In the genomic region with DNA sequence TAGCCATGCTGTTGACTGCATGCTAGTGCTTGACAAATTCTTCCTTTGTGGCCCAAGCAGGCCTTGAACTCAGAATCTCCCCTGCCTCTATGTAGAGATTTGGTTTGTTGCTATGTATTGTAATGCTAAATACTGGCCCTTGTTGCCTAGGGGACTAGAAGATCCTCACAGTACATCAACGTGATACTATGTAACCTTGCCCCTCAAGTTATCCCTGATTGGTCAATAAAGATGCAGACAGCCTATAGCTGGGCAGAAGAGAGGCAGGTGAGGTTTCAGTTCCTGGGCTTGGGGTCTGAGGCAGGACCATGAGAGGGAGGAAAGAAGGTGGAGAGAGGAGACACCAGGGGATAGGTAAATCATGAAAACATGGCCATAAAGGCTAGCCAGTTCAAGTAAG, we compare ENCODE assay signal across 21 mouse cellular contexts. TPM values are rescaled to one million over a fixed set of nuclear protein-coding genes. Genes with fewer than 3 reads are reported as not detected.
A peak's percentile ranks its signal among the peaks of the same experiment; 100 is the strongest.
DNase-seq lines count a peak whose midpoint lies in the region; ATAC-seq and TF ChIP-seq lines count a peak whose summit lies in the region.
"Had no signal": no experiment of that assay in that cellular context is flagged by ENCODE, and none has a peak within 500 bp of the region (broad histone marks: within the 10 kb centered on the region; RNA-seq: fewer than 3 reads in every experiment).

No protein-coding gene starts in this region.

- H3K36me3 ChIP-seq in heart, embryonic 13.5 days = no peaks in the 10 kb centered on the region
- H3K36me3 ChIP-seq in liver, embryonic 15.5 days (replicated peaks) = no peaks in the 10 kb centered on the region
- no peaks in the 10 kb centered on the region for H3K36me3 ChIP-seq in liver, postnatal 0 days (replicated peaks; ENCODE audit: insufficient read depth, low read length)
- H3K36me3 ChIP-seq: embryonic facial prominence, embryonic 12.5 days; liver, embryonic 13.5 days; neural tube, embryonic 12.5 days; stomach, embryonic 15.5 days had no signal

- H3K4me1 ChIP-seq in heart, embryonic 13.5 days = peaks cover 28% of the 10 kb centered on the region
- peaks cover 43% of the 10 kb centered on the region for H3K4me1 ChIP-seq in liver, embryonic 15.5 days (replicated peaks)
- peaks cover 10% of the 10 kb centered on the region for H3K4me1 ChIP-seq in liver, postnatal 0 days (ENCODE audit: insufficient read depth)

- H3K9me3 ChIP-seq in heart, embryonic 13.5 days = no peaks in the 10 kb centered on the region
- H3K9me3 ChIP-seq in liver, embryonic 15.5 days (replicated peaks) = no peaks in the 10 kb centered on the region
- no peaks in the 10 kb centered on the region for H3K9me3 ChIP-seq in liver, postnatal 0 days (ENCODE audit: low read length)
- H3K9me3 ChIP-seq: embryonic facial prominence, embryonic 12.5 days; liver, embryonic 13.5 days; neural tube, embryonic 12.5 days; stomach, embryonic 15.5 days had no signal

- no peak for DNase-seq in heart, postnatal 10 days
- no peak for DNase-seq in liver, postnatal 0 days
- peak; percentile 84 for DNase-seq in ES-CJ7 (ENCODE audit: low read depth, low spot score)
- DNase-seq in induced T-regulatory cell, adult 2 months (ENCODE audit: low read depth) = peak; percentile 17
- no peak for DNase-seq in adrenal gland, adult 8-10 months
- DNase-seq: adrenal gland, postnatal 14 days; cerebellum, adult 9-11 months; gastrocnemius, adult 2 months; heart, postnatal 36 days; kidney, adult 9 months; kidney, postnatal 36 days; left cerebral cortex, postnatal 4 days; liver, embryonic 13.5 days had no signal

- H3K27me3 ChIP-seq in heart, embryonic 13.5 days (replicated peaks) = peaks cover 16% of the 10 kb centered on the region
- no peaks in the 10 kb centered on the region for H3K27me3 ChIP-seq in liver, embryonic 15.5 days
- H3K27me3 ChIP-seq in liver, postnatal 0 days (ENCODE audit: insufficient read depth, low read length) = no peaks in the 10 kb centered on the region
- H3K27me3 ChIP-seq: CH12.LX; embryonic facial prominence, embryonic 12.5 days; liver, embryonic 13.5 days; neural tube, embryonic 12.5 days; stomach, embryonic 15.5 days had no signal

- WGBS in heart, embryonic 13.5 days = 41% methylated on average over 1 of the region's 1 CpGs
- WGBS in liver, embryonic 15.5 days (ENCODE audit: insufficient replicate concordance) = 45% methylated on average over 1 of the region's 1 CpGs
- WGBS in liver, postnatal 0 days (ENCODE audit: insufficient replicate concordance) = 58% methylated on average over 1 of the region's 1 CpGs

- peak overlapping the region; percentile 99; the same call in 1 of the 2 replicates for H3K4me2 ChIP-seq in heart, embryonic 13.5 days
- H3K4me2 ChIP-seq in liver, embryonic 15.5 days = peak overlapping the region; percentile 100
- H3K4me2 ChIP-seq in liver, postnatal 0 days (ENCODE audit: low read depth, low read length) = no peak overlapping the region

- no peak overlapping the region for H3K4me3 ChIP-seq in heart, embryonic 13.5 days
- no peak overlapping the region for H3K4me3 ChIP-seq in liver, embryonic 15.5 days (replicated peaks)
- no peak overlapping the region for H3K4me3 ChIP-seq in liver, postnatal 0 days (ENCODE audit: low read depth, low read length)
- H3K4me3 ChIP-seq: embryonic facial prominence, embryonic 12.5 days; neural tube, embryonic 12.5 days had no signal

- no peak overlapping the region for H3K9ac ChIP-seq in heart, embryonic 13.5 days
- H3K9ac ChIP-seq in liver, embryonic 15.5 days = no peak overlapping the region
- no peak overlapping the region for H3K9ac ChIP-seq in liver, postnatal 0 days (replicated peaks)
- H3K9ac ChIP-seq: embryonic facial prominence, embryonic 12.5 days; neural tube, embryonic 12.5 days; stomach, embryonic 15.5 days had no signal

- no peak for ATAC-seq in heart, embryonic 13.5 days (ENCODE audit: extremely low read depth, insufficient number of reproducible peaks, low FRiP score, low TSS enrichment)
- no peak for ATAC-seq in liver, embryonic 15.5 days (ENCODE audit: insufficient read depth)
- no peak for ATAC-seq in liver, postnatal 0 days
- ATAC-seq: activated CD4-positive, CD25-positive, alpha-beta regulatory T cell, adult 4 months had no signal

- no peak overlapping the region for H3K27ac ChIP-seq in heart, embryonic 13.5 days (replicated peaks)
- no peak overlapping the region for H3K27ac ChIP-seq in liver, embryonic 15.5 days (replicated peaks)
- H3K27ac ChIP-seq in liver, postnatal 0 days (ENCODE audit: low read depth) = no peak overlapping the region
- H3K27ac ChIP-seq: embryonic facial prominence, embryonic 12.5 days; left cerebral cortex, adult 2 months; liver, embryonic 13.5 days; neural tube, embryonic 12.5 days had no signal

- no peak for TF ChIP-seq CTCF in liver, postnatal 0 days (IDR thresholded peaks at IDR 0.05; ENCODE audit: low read depth)

- TF ChIP-seq EP300 in liver, postnatal 0 days (IDR thresholded peaks at IDR 0.05; ENCODE audit: low read depth) = no peak

- intact Hi-C loops in heart, postnatal 10 days (cut with DNase I) = loop anchor here (5.0 kb wide), 3 partner anchors 132 to 1038 kb away; a partner anchor contains a TSS

RNA-seq across cellular contexts. Expression of a gene that starts 1.8 kb away (rescaled TPM):
- 7.8 and 8.1 TPM in 2 replicates for polyA plus RNA-seq in heart, embryonic 13.5 days (2015; fragmentation: Nextera tagmentation; extraction: Ambion mirVana)
- 1 to 10 TPM; 3.1 to 3.5 TPM for total RNA-seq in heart, postnatal 10 days (2021)
- 9.6 and 12.0 TPM in 2 replicates for polyA plus RNA-seq in liver, embryonic 15.5 days (2015; fragmentation: Nextera tagmentation; extraction: Ambion mirVana)
- 6.7 and 8.2 TPM in 2 replicates for polyA plus RNA-seq in liver, postnatal 0 days (2015; fragmentation: Nextera tagmentation; extraction: Ambion mirVana)
- total RNA-seq in adrenal gland, adult 8-10 months (2022) = 10 to 100 TPM in 1 of 4 experiments, 1 to 10 TPM in 3; 8.3 to 10.8 (median 9.3) TPM

Comparison
In these comparisons a context has a peak if more than half of its experiments do, and no peak if none do; other contexts are left out.
1. DNase-seq: peak in ES-CJ7 (single experiment) and induced T-regulatory cell, adult 2 months (single experiment); none in heart, postnatal 10 days (0 of 2), liver, postnatal 0 days (single experiment) and adrenal gland, adult 8-10 months (single experiment).